Mouse (Mus musculus) intestine, embryonic 16.5 days (tissue): ENCODE results near the gene Inhbb. TPM values are rescaled to one million over a fixed set of nuclear protein-coding genes. Genes with fewer than 3 reads are reported as not detected.

ENCODE experiments used
- polyA plus RNA-seq: library from polyadenylated mRNA; unstranded; fragments of >200 nt; fragmentation: Nextera tagmentation; extraction: Ambion mirVana; gene quantifications from 2 replicates; pipeline ENCODE4 v1.2.1, GENCODE M21; 2015

Inhbb gene
- polyA plus RNA-seq, 1 experiment from 2014 or later, result 0.16 TPM

Other genes with a start within 250 kb of the Inhbb start
- 203 and 218 TPM in 2 replicates for gene Ralb, start 82.5 kb upstream of the Inhbb start, polyA plus RNA-seq
- gene Tmem185b, start 103.9 kb upstream of the Inhbb start, polyA plus RNA-seq, result 27.2 and 27.7 TPM in 2 replicates
- gene Epb41l5, start 226.8 kb upstream of the Inhbb start, polyA plus RNA-seq, result 36.3 and 36.9 TPM in 2 replicates